Mouse (Mus musculus) liver, embryonic 11.5 days (tissue): ENCODE measurements around the gene Cdh13. TPM values are rescaled to one million over a fixed set of nuclear protein-coding genes. Genes with fewer than 3 reads are reported as not detected.

Source experiments
- ATAC-seq: fragments of 200-750 bp; cut with Nextera tagmentation; replicated peaks from 2 replicates; pipeline ENCODE4 v1.8.0; 2017; ENCODE audit warnings: moderate number of reproducible peaks, mild to moderate bottlenecking, moderate TSS enrichment, moderate library complexity; ENCODE audit not compliant: low FRiP score
- DNase-seq: peaks from one replicate; pipeline ENCODE4 v3.0.0-alpha.2; 2017; ENCODE audit warnings: low spot score
- H3K27ac ChIP-seq: fragments of 300-500 bp; sonication (generic); 2 replicates; pipeline ENCODE4 v1.5.1; 2014; ENCODE audit warnings: mild to moderate bottlenecking, low read depth, low read length, control low read depth
- H3K27me3 ChIP-seq: fragments of 300-500 bp; sonication (generic); replicated peaks from 2 replicates; pipeline ENCODE4 v1.6.1; 2014; ENCODE audit warnings: low read length, mixed read lengths; ENCODE audit not compliant: control insufficient read depth, insufficient read depth
- H3K36me3 ChIP-seq: fragments of 300-500 bp; sonication (generic); 2 replicates; pipeline ENCODE4 v1.6.1; 2014; ENCODE audit warnings: mild to moderate bottlenecking, low read length, moderate library complexity, mixed read lengths; ENCODE audit not compliant: control insufficient read depth, insufficient read depth
- H3K4me1 ChIP-seq: fragments of 300-500 bp; sonication (generic); replicated peaks from 2 replicates; pipeline ENCODE4 v1.6.1; 2014; ENCODE audit warnings: low read length, mixed read lengths; ENCODE audit not compliant: control insufficient read depth, insufficient read depth
- H3K4me2 ChIP-seq: fragments of 300-500 bp; sonication (generic); 2 replicates; pipeline ENCODE4 v1.6.1; 2014; ENCODE audit warnings: mild to moderate bottlenecking, control low read depth, moderate library complexity
- H3K4me3 ChIP-seq: fragments of 300-500 bp; sonication (generic); 2 replicates; pipeline ENCODE4 v1.5.1; 2014; ENCODE audit warnings: low read depth, low read length, control low read depth
- H3K9ac ChIP-seq: fragments of 300-500 bp; sonication (generic); 2 replicates; pipeline ENCODE4 v1.6.1; 2014; ENCODE audit warnings: low read depth, low read length, control low read depth
- H3K9me3 ChIP-seq: fragments of 300-500 bp; sonication (generic); 2 replicates; pipeline ENCODE4 v1.6.1; 2016; ENCODE audit warnings: low read length, inconsistent platforms, mixed read lengths; ENCODE audit not compliant: control insufficient read depth
- WGBS: fragments of 180-500 bp; shearing (Covaris S2); extraction: QIAGEN DNeasy Blood & Tissue Kit; methylation state at CpG from one replicate; pipeline ENCODE4 v1.1.7; 2014; 5-methylcytosine and 5-hydroxymethylcytosine counted together
- polyA plus RNA-seq: library from polyadenylated mRNA; unstranded; fragments of >200 nt; fragmentation: Nextera tagmentation; extraction: Ambion mirVana; gene quantifications from 2 replicates; pipeline ENCODE4 v1.2.1, GENCODE M21; 2014

Gene Cdh13
- polyA plus RNA-seq, 1 experiment from 2014 or later = 2.9 TPM

DNA sequence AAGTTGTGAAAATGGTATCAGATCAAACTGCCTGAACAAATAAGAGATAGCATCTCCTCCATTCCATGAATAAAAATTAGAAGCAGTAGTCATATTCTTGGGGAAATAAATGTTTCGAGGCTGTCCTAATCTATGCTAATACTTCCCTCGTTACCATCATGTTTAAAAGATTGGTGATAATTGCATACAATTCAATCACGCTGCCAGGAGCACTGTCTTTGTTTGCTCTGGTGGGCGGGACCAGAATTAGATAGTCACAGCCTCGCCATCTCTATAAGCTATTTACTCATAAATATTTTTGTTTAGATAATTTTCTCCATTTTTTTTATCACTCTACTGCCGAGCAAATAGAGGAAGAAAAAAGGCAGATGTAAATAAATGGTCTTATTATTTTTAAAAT, 819.3 kb downstream of the Cdh13 start:
- ATAC-seq (no peak), DNase-seq (no peak)
- H3K4me1 ChIP-seq = no peaks in the 10 kb centered on the region
- no peak overlapping the region for H3K9ac ChIP-seq
- H3K9me3 ChIP-seq = no peaks in the 10 kb centered on the region
- no peak overlapping the region for H3K4me2 ChIP-seq
- no peaks in the 10 kb centered on the region for H3K27me3 ChIP-seq
- H3K27ac ChIP-seq = no peak overlapping the region
- no peak overlapping the region for H3K4me3 ChIP-seq
- no peaks in the 10 kb centered on the region for H3K36me3 ChIP-seq
- 76% methylated on average over 6 of the region's 6 CpGs for WGBS

DNA sequence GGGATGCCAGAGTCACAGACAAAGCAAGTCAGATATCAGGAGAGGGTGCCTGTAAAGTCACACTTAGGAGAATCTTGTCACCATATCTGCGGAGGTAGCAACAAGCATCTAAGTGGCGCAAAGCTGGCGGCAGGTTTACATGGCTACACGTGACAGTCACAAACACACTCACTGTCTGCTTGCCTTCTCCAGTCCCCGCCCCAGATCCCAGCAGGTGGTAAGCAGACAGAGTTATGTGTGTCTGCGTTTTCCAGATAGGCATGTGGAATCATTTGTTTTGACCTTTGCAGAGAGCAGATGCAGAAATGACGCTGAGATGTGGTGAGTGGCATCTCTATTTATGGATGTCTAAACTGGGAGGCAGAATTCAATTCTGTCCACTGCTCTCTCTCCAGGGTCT, 826.1 kb downstream of the Cdh13 start:
- DNase-seq = no peak
- Histone ChIP-seq H3K4me1 (no peaks in the 10 kb centered on the region), H3K4me2 (no peak overlapping the region), H3K36me3 (no peaks in the 10 kb centered on the region), H3K27ac (no peak overlapping the region), H3K4me3 (no peak overlapping the region), H3K27me3 (no peaks in the 10 kb centered on the region), H3K9ac (no peak overlapping the region), H3K9me3 (no peaks in the 10 kb centered on the region)
- WGBS = 79% methylated on average over 7 of the region's 7 CpGs
- no peak for ATAC-seq

DNA sequence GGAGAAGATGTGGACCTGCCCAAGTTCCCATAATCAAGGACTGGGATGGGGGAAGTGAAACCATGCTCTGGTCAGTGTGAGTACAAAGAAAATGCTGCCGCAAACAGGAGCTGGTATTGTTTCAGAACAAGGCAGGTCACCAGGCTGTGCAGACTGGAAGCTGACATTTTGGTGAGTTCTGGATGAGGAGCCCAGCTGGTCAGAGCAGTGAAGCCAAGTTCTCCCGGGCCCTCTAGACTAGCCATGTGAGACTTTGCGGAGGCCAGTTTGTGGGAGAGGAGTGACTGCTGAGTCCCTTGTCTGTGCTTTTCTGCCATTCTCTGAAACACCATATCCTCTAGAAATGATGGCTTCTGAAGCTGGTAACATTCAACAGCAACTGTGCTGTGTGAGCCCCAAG, 829.3 kb downstream of the Cdh13 start:
- no peak overlapping the region for H3K9ac ChIP-seq
- H3K9me3 ChIP-seq = no peaks in the 10 kb centered on the region
- no peak overlapping the region for H3K27ac ChIP-seq
- H3K4me3 ChIP-seq = no peak overlapping the region
- no peak overlapping the region for H3K4me2 ChIP-seq
- WGBS = 86% methylated on average over 3 of the region's 3 CpGs
- no peaks in the 10 kb centered on the region for H3K4me1 ChIP-seq
- H3K36me3 ChIP-seq = no peaks in the 10 kb centered on the region
- no peaks in the 10 kb centered on the region for H3K27me3 ChIP-seq
- ATAC-seq (no peak), DNase-seq (no peak)

DNA sequence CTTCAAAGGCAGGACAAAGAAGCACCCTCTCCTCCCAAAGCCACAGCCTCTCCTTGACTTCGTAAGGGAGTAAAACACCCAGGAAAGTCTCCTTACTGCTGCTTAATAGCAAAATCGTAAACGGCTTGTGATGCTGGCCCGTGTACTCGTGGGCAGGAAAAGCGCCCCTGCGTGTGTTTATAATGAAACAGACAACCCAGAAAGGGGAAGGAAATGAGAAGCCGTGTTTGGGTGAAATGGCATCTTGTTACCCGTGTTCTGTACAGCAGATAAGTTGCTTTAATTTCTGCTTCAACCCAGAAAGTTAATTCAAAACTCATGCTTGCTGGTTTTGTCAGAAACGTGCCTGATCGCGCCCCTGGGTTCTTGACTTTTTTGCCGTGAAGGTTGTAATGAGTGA, 837.7 kb downstream of the Cdh13 start:
- no peak overlapping the region for H3K9ac ChIP-seq
- H3K4me2 ChIP-seq = no peak overlapping the region
- no peak overlapping the region for H3K4me3 ChIP-seq
- ATAC-seq (no peak), DNase-seq (no peak)
- H3K9me3 ChIP-seq = no peaks in the 10 kb centered on the region; the same call in 1 of the 2 replicates
- H3K4me1 ChIP-seq = no peaks in the 10 kb centered on the region
- H3K27ac ChIP-seq = no peak overlapping the region
- no peaks in the 10 kb centered on the region for H3K27me3 ChIP-seq
- H3K36me3 ChIP-seq = no peaks in the 10 kb centered on the region
- WGBS = 68% methylated on average over 13 of the region's 13 CpGs

DNA sequence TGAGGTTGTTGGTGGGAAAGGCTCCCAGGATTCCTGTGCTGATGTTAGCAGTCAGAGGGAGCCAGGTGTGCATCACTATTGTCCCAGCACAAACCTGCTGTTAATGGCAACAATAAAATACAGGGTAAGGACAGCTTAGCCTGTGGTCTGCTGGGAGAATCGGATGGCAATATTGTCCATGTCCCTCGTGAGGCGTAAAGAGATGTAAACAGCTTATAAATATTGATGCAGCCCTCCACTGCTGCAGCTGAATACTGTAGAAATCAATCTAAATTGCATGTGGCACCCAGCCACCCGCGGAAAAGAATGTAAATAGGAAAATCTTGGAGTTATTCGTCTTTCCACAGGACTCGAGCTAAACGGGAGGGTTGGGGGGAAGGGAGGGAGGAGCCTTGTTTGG, 844.3 kb downstream of the Cdh13 start:
- no peak overlapping the region for H3K4me3 ChIP-seq
- no peak overlapping the region for H3K4me2 ChIP-seq
- no peak for ATAC-seq
- no peak for DNase-seq
- H3K27me3 ChIP-seq = no peaks in the 10 kb centered on the region
- H3K9ac ChIP-seq = no peak overlapping the region
- no peaks in the 10 kb centered on the region for H3K36me3 ChIP-seq
- 75% methylated on average over 8 of the region's 8 CpGs for WGBS
- H3K27ac ChIP-seq = no peak overlapping the region
- H3K9me3 ChIP-seq = no peaks in the 10 kb centered on the region; the same call in 1 of the 2 replicates
- H3K4me1 ChIP-seq = no peaks in the 10 kb centered on the region

DNA sequence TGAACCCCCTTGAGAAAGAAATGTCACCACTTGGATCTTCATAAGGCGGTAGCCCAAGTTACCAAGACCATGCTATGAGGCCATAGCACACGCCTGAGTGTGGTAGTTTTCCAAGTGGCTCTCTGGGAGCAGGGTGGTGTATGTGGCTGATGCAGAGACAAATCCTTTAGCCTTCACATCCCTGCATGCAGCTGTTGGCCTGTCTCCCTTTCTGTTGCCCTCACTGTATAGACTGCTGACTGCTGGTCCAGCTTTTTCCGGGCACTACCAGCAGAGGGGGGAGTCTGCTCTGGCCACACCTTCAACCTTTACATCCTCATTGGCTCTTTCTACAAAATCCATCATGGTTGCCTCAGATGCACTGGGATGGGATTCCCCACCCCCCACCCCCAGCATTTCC, 844.7 kb downstream of the Cdh13 start:
- Histone ChIP-seq H3K9ac (no peak overlapping the region), H3K4me1 (no peaks in the 10 kb centered on the region), H3K4me2 (no peak overlapping the region), H3K36me3 (no peaks in the 10 kb centered on the region), H3K27me3 (no peaks in the 10 kb centered on the region), H3K4me3 (no peak overlapping the region), H3K27ac (no peak overlapping the region), H3K9me3 (no peaks in the 10 kb centered on the region; the same call in 1 of the 2 replicates)
- no peak for DNase-seq
- ATAC-seq = no peak
- 71% methylated on average over 3 of the region's 3 CpGs for WGBS

DNA sequence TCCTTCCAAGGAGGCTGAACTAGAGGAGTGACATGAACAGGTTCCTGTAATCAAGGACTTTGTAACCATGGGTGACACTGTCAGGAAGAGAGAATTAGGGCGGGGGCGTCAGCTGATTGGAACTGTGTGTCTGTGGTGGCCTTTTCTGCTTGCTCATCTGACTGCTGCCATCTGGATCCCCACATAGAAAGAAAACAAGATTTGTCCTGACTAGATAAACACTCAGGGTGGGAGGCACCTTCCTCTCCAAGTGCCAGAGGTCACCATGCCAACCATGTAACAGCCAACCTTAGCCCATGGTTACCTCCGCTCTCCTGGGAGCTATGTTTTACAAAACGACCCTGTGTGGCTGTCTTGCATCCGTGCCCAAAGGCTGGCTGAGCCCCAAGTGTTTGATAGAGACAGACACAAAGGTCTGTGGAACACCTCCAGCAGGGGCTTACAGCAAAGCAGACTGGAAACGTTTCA, 873.0 kb downstream of the Cdh13 start:
- WGBS = 68% methylated on average over 6 of the region's 6 CpGs
- no peaks in the 10 kb centered on the region for H3K4me1 ChIP-seq
- ATAC-seq (no peak), DNase-seq (no peak)
- 0 out of 2 replicates have a peak, but pooled peaks cover 3% of the 10 kb centered on the region for H3K9me3 ChIP-seq
- no peaks in the 10 kb centered on the region for H3K27me3 ChIP-seq
- no peak overlapping the region for H3K4me3 ChIP-seq
- no peaks in the 10 kb centered on the region for H3K36me3 ChIP-seq
- H3K27ac ChIP-seq = no peak overlapping the region
- H3K9ac ChIP-seq = no peak overlapping the region
- H3K4me2 ChIP-seq = no peak overlapping the region

DNA sequence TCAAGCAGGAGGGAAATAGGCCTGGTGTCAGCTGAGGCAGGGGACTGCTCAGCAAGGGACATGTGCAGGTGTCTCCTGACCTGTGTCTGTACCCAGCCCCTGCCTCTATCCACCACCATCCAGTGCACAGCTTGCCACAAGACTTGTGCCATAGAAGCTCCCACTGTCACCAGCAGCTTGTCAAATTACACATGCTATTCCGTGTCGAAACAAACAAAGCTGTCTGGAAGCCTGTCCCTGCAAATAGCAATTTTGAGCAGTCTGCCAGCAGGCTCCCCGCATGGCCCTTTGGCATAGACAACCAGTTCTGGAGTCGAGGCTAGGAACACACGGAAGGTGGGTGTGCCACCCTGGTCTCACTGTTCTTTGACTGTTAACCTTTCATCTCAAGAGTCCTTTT, 875.1 kb downstream of the Cdh13 start:
- Histone ChIP-seq H3K4me2 (no peak overlapping the region), H3K4me3 (no peak overlapping the region), H3K4me1 (no peaks in the 10 kb centered on the region), H3K9me3 (0 out of 2 replicates have a peak, but pooled peaks cover 3% of the 10 kb centered on the region), H3K27ac (no peak overlapping the region), H3K27me3 (no peaks in the 10 kb centered on the region), H3K9ac (no peak overlapping the region), H3K36me3 (no peaks in the 10 kb centered on the region)
- ATAC-seq = no peak
- DNase-seq = no peak
- WGBS = 81% methylated on average over 5 of the region's 5 CpGs

DNA sequence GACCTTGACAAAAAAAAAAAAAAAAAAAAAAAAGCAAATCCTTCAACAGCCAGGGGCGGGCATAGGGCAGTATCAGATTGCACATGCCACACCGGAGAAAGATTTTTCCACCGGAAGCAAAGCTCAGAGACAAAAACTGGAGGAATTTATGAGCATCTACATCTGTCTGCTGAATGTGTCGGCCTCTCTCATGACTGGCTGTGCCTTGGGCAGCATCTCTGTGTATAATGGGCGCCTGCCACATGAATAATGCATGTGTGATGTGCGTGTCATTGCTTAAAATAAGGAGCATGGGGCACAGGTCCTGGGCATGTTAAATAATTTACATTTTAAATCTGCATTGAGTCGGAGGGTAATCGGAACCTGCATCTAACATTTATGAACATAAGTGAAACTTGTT, 876.3 kb downstream of the Cdh13 start:
- WGBS = 72% methylated on average over 8 of the region's 8 CpGs
- Histone ChIP-seq H3K9me3 (no peaks in the 10 kb centered on the region), H3K4me3 (no peak overlapping the region), H3K36me3 (no peaks in the 10 kb centered on the region), H3K9ac (no peak overlapping the region), H3K27me3 (no peaks in the 10 kb centered on the region), H3K27ac (no peak overlapping the region), H3K4me2 (no peak overlapping the region), H3K4me1 (no peaks in the 10 kb centered on the region)
- DNase-seq (no peak), ATAC-seq (no peak)
